Mouse (Mus musculus) C2C12 (cell line): ENCODE data around the gene Cnr1. TPM values are rescaled to one million over a fixed set of nuclear protein-coding genes. Genes with fewer than 3 reads are reported as not detected.

ENCODE experiments used
- H3K27me3 ChIP-seq: one replicate; pipeline ENCODE4 v1.6.1; 2011; ENCODE audit not compliant: control insufficient read depth, insufficient read depth, insufficient read length
- H3K36me3 ChIP-seq: one replicate; pipeline ENCODE4 v1.6.1; 2011; ENCODE audit not compliant: control insufficient read depth, insufficient read depth
- H3K4me3 ChIP-seq: one replicate; pipeline ENCODE4 v1.5.1; 2011; ENCODE audit warnings: mild to moderate bottlenecking, control low read depth; ENCODE audit not compliant: poor library complexity, insufficient read depth, severe bottlenecking
- H3K79me2 ChIP-seq: one replicate; pipeline ENCODE4 v1.6.1; 2011; ENCODE audit not compliant: control insufficient read depth, insufficient read depth
- H3K79me3 ChIP-seq: one replicate; pipeline ENCODE4 v1.6.1; 2011; ENCODE audit warnings: low read depth, control low read depth
- H3ac ChIP-seq: one replicate; pipeline ENCODE3; 2011; ENCODE audit warnings: low read depth; ENCODE audit not compliant: control insufficient read depth, insufficient read length
- CEBPB ChIP-seq: IDR thresholded peaks from one replicate; pipeline ENCODE4 v1.6.1; 2011; ENCODE audit warnings: low read depth, mild to moderate bottlenecking, control low read depth, moderate library complexity
- CTCF ChIP-seq: IDR thresholded peaks from one replicate; pipeline ENCODE4 v1.5.1; 2011; ENCODE audit not compliant: control insufficient read depth, insufficient read depth, insufficient read length
- FOSL1 ChIP-seq: IDR thresholded peaks from one replicate; pipeline ENCODE4 v1.8.0; 2011; ENCODE audit warnings: mild to moderate bottlenecking, low read length; ENCODE audit not compliant: poor library complexity, insufficient read depth, severe bottlenecking
- MAX ChIP-seq: IDR thresholded peaks from one replicate; pipeline ENCODE4 v1.6.1; 2011; ENCODE audit warnings: mild to moderate bottlenecking, control low read depth
- MYOD1 ChIP-seq: IDR thresholded peaks from one replicate; pipeline ENCODE4 v1.6.1; 2011; ENCODE audit warnings: low read depth; ENCODE audit not compliant: control insufficient read depth, insufficient read length
- MYOG ChIP-seq: IDR thresholded peaks from one replicate; pipeline ENCODE4 v1.6.1; 2011; ENCODE audit not compliant: control insufficient read depth, insufficient read length; ENCODE audit errors: extremely low read depth
- USF1 ChIP-seq: IDR thresholded peaks from one replicate; pipeline ENCODE4 v1.6.1; 2011; ENCODE audit warnings: low read depth, mild to moderate bottlenecking, control low read depth, moderate library complexity
- polyA plus RNA-seq: library from polyadenylated mRNA; unstranded; fragments of >200 nt; fragmentation: generic; extraction: Trizol; gene quantifications from one replicate; pipeline ENCODE4 v1.2.1, GENCODE M21; 2012; ENCODE audit warnings: missing spikeins

Gene Cnr1
- polyA plus RNA-seq, 1 experiment = 0.39 TPM

- H3K36me3 ChIP-seq = no peaks in the 10 kb centered on the region
- TF ChIP-seq CTCF = no peak
- H3K79me3 ChIP-seq = no peaks in the 10 kb centered on the region
- H3K4me3 ChIP-seq = no peak overlapping the region
- H3K79me2 ChIP-seq = no peaks in the 10 kb centered on the region
- no peak overlapping the region for H3ac ChIP-seq
- H3K27me3 ChIP-seq = no peaks in the 10 kb centered on the region
Observed at GRCm38 (mm10) chr4:33945742-33946141, 21.3 kb downstream of the Cnr1 start.

GRCm38 (mm10) chr4:33947584-33947983, 23.2 kb downstream of the Cnr1 start:
- no peak overlapping the region for H3ac ChIP-seq
- no peak for TF ChIP-seq MAX
- no peak for TF ChIP-seq FOSL1
- no peak for TF ChIP-seq CTCF
- TF ChIP-seq MYOG = no peak
- TF ChIP-seq MYOD1 = no peak
- no peak for TF ChIP-seq USF1
- no peak for TF ChIP-seq CEBPB
- no peaks in the 10 kb centered on the region for H3K79me3 ChIP-seq
- H3K4me3 ChIP-seq = no peak overlapping the region
- H3K36me3 ChIP-seq = no peaks in the 10 kb centered on the region
- H3K79me2 ChIP-seq = no peaks in the 10 kb centered on the region
- H3K27me3 ChIP-seq = no peaks in the 10 kb centered on the region

GRCm38 (mm10) chr4:33957398-33957797, 33.0 kb downstream of the Cnr1 start:
- Histone ChIP-seq H3K36me3 (no peaks in the 10 kb centered on the region), H3ac (no peak overlapping the region), H3K79me2 (no peaks in the 10 kb centered on the region), H3K27me3 (no peaks in the 10 kb centered on the region), H3K79me3 (no peaks in the 10 kb centered on the region), H3K4me3 (no peak overlapping the region)
- TF ChIP-seq FOSL1 (no peak), MYOG (no peak), MAX (no peak), CEBPB (no peak), MYOD1 (no peak), USF1 (no peak), CTCF (no peak)

DNA sequence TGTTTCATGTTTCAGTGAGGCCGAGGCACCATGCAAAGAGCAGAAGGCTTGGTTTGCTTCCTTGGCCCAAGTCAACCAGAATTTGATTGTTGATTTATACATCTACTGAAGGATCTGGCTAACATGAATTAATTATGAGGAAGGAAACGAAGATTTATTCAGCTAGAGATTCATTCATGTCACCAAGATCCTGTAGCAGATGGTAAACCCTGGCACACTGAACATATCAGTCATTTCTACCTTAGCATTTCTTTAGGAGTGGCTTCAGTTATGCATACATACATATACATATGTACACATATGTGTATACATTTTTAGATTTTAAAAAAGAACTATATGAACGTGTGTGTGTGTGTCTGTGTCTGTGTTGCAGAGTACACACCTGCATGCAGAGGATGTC, 34.1 kb downstream of the Cnr1 start:
- TF ChIP-seq USF1 (no peak), CEBPB (no peak), MYOG (no peak), MYOD1 (no peak), CTCF (no peak), FOSL1 (no peak), MAX (no peak)
- H3K4me3 ChIP-seq = no peak overlapping the region
- H3K79me3 ChIP-seq = no peaks in the 10 kb centered on the region
- H3ac ChIP-seq = no peak overlapping the region
- H3K27me3 ChIP-seq = no peaks in the 10 kb centered on the region
- no peaks in the 10 kb centered on the region for H3K36me3 ChIP-seq
- H3K79me2 ChIP-seq = no peaks in the 10 kb centered on the region

GRCm38 (mm10) chr4:33959841-33960240, 35.4 kb downstream of the Cnr1 start:
- no peak overlapping the region for H3K4me3 ChIP-seq
- H3K79me3 ChIP-seq = no peaks in the 10 kb centered on the region
- no peak overlapping the region for H3ac ChIP-seq
- H3K27me3 ChIP-seq = no peaks in the 10 kb centered on the region
- TF ChIP-seq FOSL1 = no peak
- no peak for TF ChIP-seq USF1
- TF ChIP-seq CTCF = no peak
- no peak for TF ChIP-seq MAX
- TF ChIP-seq MYOG = no peak
- no peak for TF ChIP-seq MYOD1
- no peak for TF ChIP-seq CEBPB
- H3K79me2 ChIP-seq = no peaks in the 10 kb centered on the region
- H3K36me3 ChIP-seq = no peaks in the 10 kb centered on the region

DNA sequence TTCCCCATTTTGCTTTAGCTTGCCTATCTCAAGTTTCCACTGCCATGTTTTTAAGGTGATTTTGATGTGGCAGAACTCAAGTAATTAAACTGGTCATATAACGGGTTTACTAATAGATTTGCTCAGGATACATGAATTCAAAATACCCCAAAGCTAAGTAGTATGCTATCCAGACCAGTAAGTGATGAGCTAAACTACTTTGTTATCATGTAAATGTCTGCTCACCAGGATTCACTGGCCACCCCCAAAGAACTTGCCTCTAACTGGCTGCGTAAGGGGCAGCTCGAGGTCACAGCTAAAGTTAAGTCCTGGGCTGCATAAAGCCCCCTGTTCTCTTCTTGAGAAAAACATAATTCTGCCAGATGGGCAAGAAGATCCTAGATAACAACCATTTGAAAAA, 46.3 kb downstream of the Cnr1 start:
- no peaks in the 10 kb centered on the region for H3K27me3 ChIP-seq
- H3K36me3 ChIP-seq = no peaks in the 10 kb centered on the region
- no peaks in the 10 kb centered on the region for H3K79me3 ChIP-seq
- no peak overlapping the region for H3K4me3 ChIP-seq
- H3K79me2 ChIP-seq = no peaks in the 10 kb centered on the region
- no peak for TF ChIP-seq MAX
- TF ChIP-seq MYOG = no peak
- no peak for TF ChIP-seq FOSL1
- TF ChIP-seq MYOD1 = no peak
- TF ChIP-seq USF1 = no peak
- TF ChIP-seq CTCF = no peak
- no peak for TF ChIP-seq CEBPB
- H3ac ChIP-seq = no peak overlapping the region

- Histone ChIP-seq H3K79me3 (no peaks in the 10 kb centered on the region), H3ac (no peak overlapping the region), H3K79me2 (no peaks in the 10 kb centered on the region), H3K27me3 (no peaks in the 10 kb centered on the region), H3K36me3 (no peaks in the 10 kb centered on the region), H3K4me3 (no peak overlapping the region)
- TF ChIP-seq MYOD1 (no peak), CEBPB (no peak), MYOG (no peak), USF1 (no peak), FOSL1 (no peak), MAX (no peak), CTCF (no peak)
Observed at GRCm38 (mm10) chr4:33988466-33989089, 64.2 kb downstream of the Cnr1 start.
